Mouse (Mus musculus): ENCODE measurements around the gene Dpm3. TPM values are rescaled to one million over a fixed set of nuclear protein-coding genes. Genes with fewer than 3 reads are reported as not detected.

Gene Dpm3
- polyA plus RNA-seq, 1 experiment = 222 TPM

GRCm38 (mm10) chr3:89229276-89229675 lies 29.9 kb upstream of the Dpm3 start:
- TF ChIP-seq TCF12 (IDR thresholded peaks at IDR 0.05; ENCODE audit: insufficient read depth, poor library complexity, severe bottlenecking) (no peak), CEBPB (IDR thresholded peaks at IDR 0.05; ENCODE audit: insufficient read depth, poor library complexity, severe bottlenecking) (no peak), MYOG (IDR thresholded peaks at IDR 0.05; ENCODE audit: control insufficient read depth in 1 of 3, insufficient read depth in 1 of 3, insufficient read length in 2 of 3, low read depth in 2 of 3) (no peak), POLR2A (IDR thresholded peaks at IDR 0.05; ENCODE audit: insufficient read length, low read depth) (no peak), SRF (IDR thresholded peaks at IDR 0.05; ENCODE audit: control insufficient read depth, insufficient read length, low read depth) (no peak), MYOD1 (IDR thresholded peaks at IDR 0.05; ENCODE audit: control insufficient read depth in 1 of 3, insufficient read length in 2 of 3, low read depth in 2 of 3) (no peak), E2F4 (IDR thresholded peaks at IDR 0.05; ENCODE audit: insufficient read depth) (no peak), POLR2AphosphoS2 (IDR thresholded peaks at IDR 0.05; ENCODE audit: insufficient read length, low read depth) (no peak), MAX (IDR thresholded peaks at IDR 0.05; ENCODE audit: low read depth) (no peak), REST (IDR thresholded peaks at IDR 0.05; ENCODE audit: insufficient read depth, insufficient read length) (no peak), USF1 (IDR thresholded peaks at IDR 0.05; ENCODE audit: low read depth) (no peak), TCF3 (IDR thresholded peaks at IDR 0.05; ENCODE audit: insufficient read length, low read depth) (no peak)
- H3K4me3 ChIP-seq = no peak overlapping the region
- no peaks in the 10 kb centered on the region for H3K36me3 ChIP-seq (ENCODE audit: control insufficient read depth, insufficient read depth)
- no peak overlapping the region for H3ac ChIP-seq (ENCODE audit: control insufficient read depth, insufficient read length)
- no peak overlapping the region for H3K4me2 ChIP-seq (ENCODE audit: low read depth)
- H3K27me3 ChIP-seq (ENCODE audit: control insufficient read depth, insufficient read depth, insufficient read length) = no peaks in the 10 kb centered on the region
- no peaks in the 10 kb centered on the region for H3K79me2 ChIP-seq (ENCODE audit: control insufficient read depth, insufficient read depth)

DNA sequence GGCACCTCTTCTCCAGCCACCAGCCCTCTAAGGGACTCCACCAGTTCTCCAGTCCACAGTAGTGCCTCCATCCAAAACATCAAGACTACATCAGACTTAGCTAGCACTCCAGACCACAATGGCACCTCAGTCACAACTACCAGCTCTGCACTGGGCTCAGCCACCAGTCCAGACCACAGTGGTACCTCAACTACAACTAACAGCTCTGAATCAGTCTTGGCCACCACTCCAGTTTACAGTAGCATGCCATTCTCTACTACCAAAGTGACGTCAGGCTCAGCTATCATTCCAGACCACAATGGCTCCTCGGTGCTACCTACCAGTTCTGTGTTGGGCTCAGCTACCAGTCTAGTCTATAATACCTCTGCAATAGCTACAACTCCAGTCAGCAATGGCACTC lies 28.6 kb upstream of the Dpm3 start:
- no peak overlapping the region for H3K4me2 ChIP-seq (ENCODE audit: low read depth)
- TF ChIP-seq POLR2AphosphoS2 (IDR thresholded peaks at IDR 0.05; ENCODE audit: insufficient read length, low read depth) (peak; percentile 23), TCF3 (IDR thresholded peaks at IDR 0.05; ENCODE audit: insufficient read length, low read depth) (no peak), SRF (IDR thresholded peaks at IDR 0.05; ENCODE audit: control insufficient read depth, insufficient read length, low read depth) (no peak), MAX (IDR thresholded peaks at IDR 0.05; ENCODE audit: low read depth) (no peak)
- no peak overlapping the region for H3K4me3 ChIP-seq
- H3K36me3 ChIP-seq (ENCODE audit: control insufficient read depth, insufficient read depth) = no peaks in the 10 kb centered on the region
- no peaks in the 10 kb centered on the region for H3K79me2 ChIP-seq (ENCODE audit: control insufficient read depth, insufficient read depth)
- no peak overlapping the region for H3ac ChIP-seq (ENCODE audit: control insufficient read depth, insufficient read length)
- H3K27me3 ChIP-seq (ENCODE audit: control insufficient read depth, insufficient read depth, insufficient read length) = no peaks in the 10 kb centered on the region

DNA sequence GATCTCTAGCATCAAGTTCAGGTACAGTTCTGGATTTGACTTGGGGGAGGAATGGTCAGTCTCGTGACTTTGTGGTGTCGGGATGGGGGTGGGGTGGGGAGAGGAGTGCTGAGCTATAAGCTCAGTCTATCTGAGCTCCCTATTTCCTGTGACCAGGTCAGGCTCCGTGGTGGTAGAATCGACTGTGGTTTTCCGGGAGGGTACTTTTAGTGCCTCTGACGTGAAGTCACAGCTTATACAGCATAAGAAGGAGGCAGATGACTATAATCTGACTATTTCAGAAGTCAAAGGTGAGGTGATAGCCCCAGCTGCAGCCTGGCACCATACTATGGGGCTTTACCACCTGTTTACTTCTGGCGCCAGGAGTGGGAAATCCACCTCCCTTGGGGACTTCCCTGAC lies 27.8 kb upstream of the Dpm3 start:
- Histone ChIP-seq H3K27me3 (ENCODE audit: control insufficient read depth, insufficient read depth, insufficient read length) (no peaks in the 10 kb centered on the region), H3K4me2 (ENCODE audit: low read depth) (no peak overlapping the region), H3K4me3 (no peak overlapping the region), H3ac (ENCODE audit: control insufficient read depth, insufficient read length) (no peak overlapping the region), H3K79me2 (ENCODE audit: control insufficient read depth, insufficient read depth) (no peaks in the 10 kb centered on the region), H3K36me3 (ENCODE audit: control insufficient read depth, insufficient read depth) (no peaks in the 10 kb centered on the region)
- TF ChIP-seq CEBPB (IDR thresholded peaks at IDR 0.05; ENCODE audit: insufficient read depth, poor library complexity, severe bottlenecking) (no peak), USF1 (IDR thresholded peaks at IDR 0.05; ENCODE audit: low read depth) (no peak), E2F4 (IDR thresholded peaks at IDR 0.05; ENCODE audit: insufficient read depth) (no peak), MYOG (IDR thresholded peaks at IDR 0.05; ENCODE audit: control insufficient read depth in 1 of 3, insufficient read depth in 1 of 3, insufficient read length in 2 of 3, low read depth in 2 of 3) (no peak), MYOD1 (IDR thresholded peaks at IDR 0.05; ENCODE audit: control insufficient read depth in 1 of 3, insufficient read length in 2 of 3, low read depth in 2 of 3) (no peak), POLR2A (IDR thresholded peaks at IDR 0.05; ENCODE audit: insufficient read length, low read depth) (no peak), REST (IDR thresholded peaks at IDR 0.05; ENCODE audit: insufficient read depth, insufficient read length) (no peak), POLR2AphosphoS2 (IDR thresholded peaks at IDR 0.05; ENCODE audit: insufficient read length, low read depth) (no peak), TCF12 (IDR thresholded peaks at IDR 0.05; ENCODE audit: insufficient read depth, poor library complexity, severe bottlenecking) (no peak), SRF (IDR thresholded peaks at IDR 0.05; ENCODE audit: control insufficient read depth, insufficient read length, low read depth) (no peak), MAX (IDR thresholded peaks at IDR 0.05; ENCODE audit: low read depth) (no peak), TCF3 (IDR thresholded peaks at IDR 0.05; ENCODE audit: insufficient read length, low read depth) (no peak)

DNA sequence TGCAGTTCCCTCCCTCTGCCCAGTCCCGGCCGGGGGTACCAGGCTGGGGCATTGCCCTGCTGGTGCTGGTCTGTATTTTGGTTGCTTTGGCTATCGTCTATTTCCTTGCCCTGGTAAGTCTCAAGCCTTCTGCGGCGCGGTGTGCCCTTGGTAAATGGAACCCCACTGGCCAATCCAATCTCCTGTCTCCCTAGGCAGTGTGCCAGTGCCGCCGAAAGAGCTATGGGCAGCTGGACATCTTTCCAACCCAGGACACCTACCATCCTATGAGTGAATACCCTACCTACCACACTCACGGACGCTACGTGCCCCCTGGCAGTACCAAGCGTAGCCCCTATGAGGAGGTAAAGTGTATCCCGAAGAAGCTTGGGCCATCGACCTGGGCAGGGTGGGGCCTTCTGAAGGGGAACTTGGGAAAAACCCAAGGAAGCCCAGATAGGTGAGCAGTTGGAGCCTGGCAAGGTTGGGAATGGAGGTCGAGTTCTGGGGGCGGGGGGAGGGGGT lies 27.3 kb upstream of the Dpm3 start:
- no peaks in the 10 kb centered on the region for H3K36me3 ChIP-seq (ENCODE audit: control insufficient read depth, insufficient read depth)
- H3K4me3 ChIP-seq = no peak overlapping the region
- H3K4me2 ChIP-seq (ENCODE audit: low read depth) = no peak overlapping the region
- no peak for TF ChIP-seq SRF (IDR thresholded peaks at IDR 0.05; ENCODE audit: control insufficient read depth, insufficient read length, low read depth)
- no peak for TF ChIP-seq TCF3 (IDR thresholded peaks at IDR 0.05; ENCODE audit: insufficient read length, low read depth)
- TF ChIP-seq POLR2AphosphoS2 (IDR thresholded peaks at IDR 0.05; ENCODE audit: insufficient read length, low read depth) = no peak
- no peak for TF ChIP-seq E2F4 (IDR thresholded peaks at IDR 0.05; ENCODE audit: insufficient read depth)
- no peak for TF ChIP-seq CEBPB (IDR thresholded peaks at IDR 0.05; ENCODE audit: insufficient read depth, poor library complexity, severe bottlenecking)
- TF ChIP-seq TCF12 (IDR thresholded peaks at IDR 0.05; ENCODE audit: insufficient read depth, poor library complexity, severe bottlenecking) = no peak
- TF ChIP-seq MAX (IDR thresholded peaks at IDR 0.05; ENCODE audit: low read depth) = no peak
- H3ac ChIP-seq (ENCODE audit: control insufficient read depth, insufficient read length) = no peak overlapping the region
- no peaks in the 10 kb centered on the region for H3K27me3 ChIP-seq (ENCODE audit: control insufficient read depth, insufficient read depth, insufficient read length)
- H3K79me2 ChIP-seq (ENCODE audit: control insufficient read depth, insufficient read depth) = no peaks in the 10 kb centered on the region

DNA sequence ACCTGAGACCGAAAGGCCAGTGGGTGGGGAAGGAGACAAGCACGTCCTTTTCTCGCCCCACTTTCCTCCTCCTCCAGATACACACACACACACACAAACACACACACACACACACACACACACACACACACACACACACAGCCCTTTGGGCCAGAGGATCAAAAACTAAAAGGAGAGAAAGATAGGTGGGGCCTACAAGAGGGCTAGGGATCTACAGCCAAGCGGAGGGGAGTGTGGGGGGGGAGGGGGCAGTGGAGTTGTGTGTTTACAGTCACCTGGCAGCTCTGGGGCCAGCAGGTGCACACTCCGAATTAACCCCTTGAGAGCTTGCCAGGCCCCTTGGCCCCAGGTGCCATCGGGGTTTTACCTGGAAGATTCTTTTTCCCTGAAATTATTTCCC lies 26.5 kb upstream of the Dpm3 start:
- no peak overlapping the region for H3K4me3 ChIP-seq
- no peaks in the 10 kb centered on the region for H3K79me2 ChIP-seq (ENCODE audit: control insufficient read depth, insufficient read depth)
- no peaks in the 10 kb centered on the region for H3K27me3 ChIP-seq (ENCODE audit: control insufficient read depth, insufficient read depth, insufficient read length)
- no peak for TF ChIP-seq MYOG (IDR thresholded peaks at IDR 0.05; ENCODE audit: control insufficient read depth in 1 of 3, insufficient read depth in 1 of 3, insufficient read length in 2 of 3, low read depth in 2 of 3)
- no peak for TF ChIP-seq POLR2A (IDR thresholded peaks at IDR 0.05; ENCODE audit: insufficient read length, low read depth)
- TF ChIP-seq MYOD1 (IDR thresholded peaks at IDR 0.05; ENCODE audit: control insufficient read depth in 1 of 3, insufficient read length in 2 of 3, low read depth in 2 of 3) = no peak
- no peak for TF ChIP-seq REST (IDR thresholded peaks at IDR 0.05; ENCODE audit: insufficient read depth, insufficient read length)
- no peak for TF ChIP-seq USF1 (IDR thresholded peaks at IDR 0.05; ENCODE audit: low read depth)
- TF ChIP-seq CEBPB (IDR thresholded peaks at IDR 0.05; ENCODE audit: insufficient read depth, poor library complexity, severe bottlenecking) = no peak
- TF ChIP-seq POLR2AphosphoS2 (IDR thresholded peaks at IDR 0.05; ENCODE audit: insufficient read length, low read depth) = no peak
- no peak for TF ChIP-seq MAX (IDR thresholded peaks at IDR 0.05; ENCODE audit: low read depth)
- no peak for TF ChIP-seq TCF12 (IDR thresholded peaks at IDR 0.05; ENCODE audit: insufficient read depth, poor library complexity, severe bottlenecking)
- no peak for TF ChIP-seq E2F4 (IDR thresholded peaks at IDR 0.05; ENCODE audit: insufficient read depth)
- no peak overlapping the region for H3K4me2 ChIP-seq (ENCODE audit: low read depth)
- H3ac ChIP-seq (ENCODE audit: control insufficient read depth, insufficient read length) = no peak overlapping the region
- no peaks in the 10 kb centered on the region for H3K36me3 ChIP-seq (ENCODE audit: control insufficient read depth, insufficient read depth)
